Mouse (Mus musculus) inflammation-experienced regulatory T-cells, adult 6 months (primary cell): ENCODE measurements at regions not wholly inside any gene's neighbourhood (a gene's known extent, or its start where the extent isn't known, plus 50 kb on each side); places are given as distances from the start of the nearest gene placed in this dataset.
"Not testable (repeated sequence)": the region's sequence is repeated elsewhere in the genome, so short reads cannot be mapped to it uniquely, and the experiment has no call there.

Experiments
- ATAC-seq: one replicate; pipeline ENCODE4 v1.8.0; 2017

DNA sequence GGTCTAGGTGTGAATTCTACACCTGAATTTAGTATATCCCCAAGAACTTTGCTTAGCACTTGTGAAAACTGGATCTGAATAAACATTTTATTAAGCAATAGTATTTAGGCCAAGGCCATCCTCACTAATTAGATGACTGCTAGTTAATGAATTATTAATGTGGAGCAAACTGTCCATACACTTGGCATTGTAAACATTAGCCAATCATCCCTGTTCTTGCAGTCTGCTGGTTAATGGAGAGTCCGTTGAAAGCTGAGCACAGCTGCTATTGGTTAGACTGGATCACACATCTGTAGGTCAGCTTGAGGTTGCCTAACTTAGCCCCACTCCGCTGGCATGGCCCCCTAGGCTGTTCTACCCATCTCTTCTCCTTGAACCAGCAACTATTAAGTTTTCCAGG, 826.2 kb upstream of the 4930452B06Rik start:
- ATAC-seq: no peak

DNA sequence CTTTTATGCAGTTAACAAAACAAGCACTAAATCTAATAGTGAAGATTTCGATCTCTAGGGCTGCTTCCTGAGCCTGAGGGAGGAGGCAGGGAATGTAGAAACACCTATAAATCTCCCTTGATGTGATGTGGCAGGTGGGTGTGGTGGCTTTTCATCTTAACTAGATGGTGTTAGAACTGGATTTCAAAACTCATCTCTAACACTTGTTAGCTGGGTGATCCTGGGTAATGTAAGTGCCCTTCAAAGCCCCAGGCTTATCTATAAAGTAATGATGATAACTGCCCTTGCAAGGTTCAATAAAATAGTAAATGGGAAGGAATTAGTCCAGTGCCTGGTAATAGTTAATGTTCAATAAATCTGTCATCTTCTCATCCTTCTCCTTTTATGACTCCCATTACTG, 822.5 kb upstream of the 4930452B06Rik start:
- ATAC-seq: no peak

DNA sequence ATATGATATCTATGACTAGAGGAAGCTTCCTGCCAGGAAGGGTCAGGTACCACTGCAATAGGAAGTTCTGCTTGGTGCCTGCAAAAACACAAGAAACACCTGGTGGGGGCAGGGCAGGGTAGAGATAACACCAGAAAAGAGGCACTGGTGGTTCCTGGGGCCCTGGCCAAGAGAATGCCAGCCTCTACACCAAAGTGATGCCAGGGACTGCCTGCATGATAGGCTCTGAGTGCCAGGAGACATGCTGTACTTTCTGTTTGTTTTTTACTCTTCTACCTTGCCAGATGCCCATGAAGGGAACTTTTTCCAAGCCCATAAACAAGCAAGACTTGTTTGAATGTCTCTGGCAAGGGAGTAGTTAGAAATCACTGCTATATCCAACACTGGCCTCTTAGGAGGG, 812.9 kb upstream of the 4930452B06Rik start:
- no peak for ATAC-seq

DNA sequence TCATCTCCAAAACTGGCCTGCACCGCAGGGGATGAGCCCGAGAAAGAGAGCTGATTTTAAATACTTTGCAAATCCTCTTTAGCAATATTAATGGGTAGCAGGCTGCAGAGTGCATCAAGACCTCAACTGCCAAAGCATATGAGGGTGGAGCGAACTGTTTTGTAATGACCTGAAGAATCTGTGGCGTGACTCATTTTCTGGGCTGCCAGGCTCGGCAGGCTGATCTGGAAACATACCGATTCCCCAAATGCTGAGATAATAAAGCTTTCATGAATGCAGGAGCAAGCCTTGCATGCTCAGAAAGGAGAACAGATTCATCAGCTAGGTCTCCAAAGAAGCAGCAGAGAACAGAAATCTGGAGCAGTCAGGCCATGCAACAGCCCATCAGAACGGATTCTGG, 809.1 kb upstream of the 4930452B06Rik start:
- no peak for ATAC-seq

DNA sequence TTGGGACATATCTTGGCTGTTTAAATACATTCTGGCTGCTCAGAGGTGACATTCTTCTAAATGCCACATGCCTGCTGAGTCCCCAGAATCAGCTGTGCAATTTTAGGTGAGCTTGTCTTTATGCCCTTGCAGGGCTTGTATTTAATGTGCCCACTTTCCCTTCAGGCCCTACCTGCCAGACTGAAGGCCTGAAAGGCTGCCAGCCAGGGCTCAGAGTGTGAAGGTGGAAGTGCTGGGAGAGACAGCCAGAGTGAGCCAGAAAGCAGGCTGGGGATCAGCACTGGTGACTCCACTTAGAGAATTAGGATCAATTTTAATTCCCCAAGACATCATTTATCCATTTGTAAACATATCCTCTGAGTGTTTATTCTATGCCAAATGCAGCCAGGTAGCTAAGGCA, 803.6 kb upstream of the 4930452B06Rik start:
- ATAC-seq: no peak

DNA sequence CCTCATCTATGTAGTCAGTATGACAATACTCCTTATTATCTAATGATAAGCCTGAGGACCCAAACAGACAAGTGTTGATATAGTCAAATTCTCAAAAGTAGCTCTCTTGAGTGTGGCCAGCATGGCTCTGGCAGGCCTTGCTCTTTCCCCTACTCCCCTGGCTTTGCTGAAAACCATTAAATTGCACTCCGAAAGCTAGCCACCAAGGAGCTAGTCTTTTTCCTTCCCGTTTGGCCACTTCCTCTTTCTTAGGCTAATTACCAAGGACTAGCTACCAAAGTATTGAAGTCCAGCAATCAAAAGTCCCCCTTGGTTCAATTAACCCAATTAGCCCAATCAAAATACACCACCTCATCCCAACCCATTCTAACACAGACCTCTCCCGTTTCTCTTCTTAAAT, 802.6 kb upstream of the 4930452B06Rik start:
- no peak for ATAC-seq

DNA sequence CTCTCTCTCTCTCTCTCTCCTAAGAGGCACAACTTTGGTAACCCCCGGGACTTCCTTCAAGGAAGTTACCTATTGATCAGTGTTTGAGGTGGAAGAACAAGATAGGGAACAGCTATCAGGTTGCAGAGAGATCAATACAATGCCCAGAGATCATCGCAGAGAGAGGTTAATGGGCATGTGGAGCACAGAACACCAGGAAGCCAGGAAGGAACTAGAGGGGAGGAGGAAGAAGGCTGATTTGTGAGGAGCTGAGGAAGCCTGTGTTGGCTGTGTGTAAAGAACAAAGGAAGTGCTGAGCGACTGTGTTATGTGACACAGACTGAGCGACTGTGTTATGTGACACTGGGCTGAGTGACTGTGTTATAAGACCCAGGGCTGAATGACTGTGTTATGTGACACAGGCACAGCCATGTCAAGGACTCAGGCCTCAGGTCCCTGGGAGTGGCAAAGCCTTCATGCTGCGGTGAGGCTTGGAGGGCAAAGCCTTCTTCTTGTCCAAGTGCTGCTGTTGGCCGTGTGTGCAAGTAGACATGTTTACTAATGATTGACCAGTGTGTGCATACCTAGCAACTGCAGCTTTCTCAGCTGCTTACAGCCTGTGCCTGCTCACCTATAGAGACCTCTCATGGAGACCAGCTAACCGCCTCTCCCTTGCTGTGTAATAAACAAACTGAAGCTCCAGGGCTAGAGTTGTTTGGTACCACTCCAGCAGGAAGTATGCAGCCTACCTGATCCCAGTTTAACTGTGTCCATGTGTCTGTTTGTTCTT, 801.8 kb upstream of the 4930452B06Rik start:
- ATAC-seq: no peak

DNA sequence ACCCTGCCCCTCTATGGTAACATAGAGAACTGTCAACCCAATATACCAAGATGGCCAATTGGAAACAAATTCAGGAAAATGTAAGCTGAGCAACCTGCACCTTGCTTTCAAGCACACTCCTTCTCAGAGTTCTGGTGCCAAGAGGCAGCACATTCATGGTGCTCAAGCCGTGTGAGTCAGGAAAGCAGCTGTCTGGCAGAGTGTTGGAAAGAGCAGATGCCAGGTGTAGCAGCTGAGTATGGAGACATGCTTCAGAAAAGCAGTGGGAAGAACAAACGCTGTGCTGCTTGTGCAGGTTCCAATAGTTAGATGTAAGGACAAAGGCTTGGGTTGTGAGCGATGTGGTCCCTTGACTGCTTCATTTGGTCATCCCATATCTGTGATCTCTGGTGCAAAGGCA, 794.0 kb upstream of the 4930452B06Rik start:
- no peak for ATAC-seq

DNA sequence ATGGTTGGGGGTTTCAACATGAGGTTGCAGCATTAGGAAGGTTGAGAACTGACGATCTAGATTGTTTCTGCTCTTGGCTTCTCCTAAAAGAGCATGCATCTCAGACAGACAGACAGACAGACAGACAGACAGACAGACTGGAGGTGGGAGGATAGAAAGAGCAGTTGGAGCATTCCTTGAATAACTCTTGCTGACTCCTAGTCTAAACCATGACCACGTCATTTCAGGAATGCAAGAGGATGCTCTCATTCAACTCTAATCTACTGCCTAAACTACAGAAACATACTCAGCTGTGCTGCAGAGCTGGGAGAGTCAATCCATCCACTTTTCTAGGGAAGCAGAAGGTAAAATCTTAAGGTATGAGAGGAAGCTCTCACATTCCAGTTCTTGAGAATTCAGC, 792.8 kb upstream of the 4930452B06Rik start:
- ATAC-seq: no peak

DNA sequence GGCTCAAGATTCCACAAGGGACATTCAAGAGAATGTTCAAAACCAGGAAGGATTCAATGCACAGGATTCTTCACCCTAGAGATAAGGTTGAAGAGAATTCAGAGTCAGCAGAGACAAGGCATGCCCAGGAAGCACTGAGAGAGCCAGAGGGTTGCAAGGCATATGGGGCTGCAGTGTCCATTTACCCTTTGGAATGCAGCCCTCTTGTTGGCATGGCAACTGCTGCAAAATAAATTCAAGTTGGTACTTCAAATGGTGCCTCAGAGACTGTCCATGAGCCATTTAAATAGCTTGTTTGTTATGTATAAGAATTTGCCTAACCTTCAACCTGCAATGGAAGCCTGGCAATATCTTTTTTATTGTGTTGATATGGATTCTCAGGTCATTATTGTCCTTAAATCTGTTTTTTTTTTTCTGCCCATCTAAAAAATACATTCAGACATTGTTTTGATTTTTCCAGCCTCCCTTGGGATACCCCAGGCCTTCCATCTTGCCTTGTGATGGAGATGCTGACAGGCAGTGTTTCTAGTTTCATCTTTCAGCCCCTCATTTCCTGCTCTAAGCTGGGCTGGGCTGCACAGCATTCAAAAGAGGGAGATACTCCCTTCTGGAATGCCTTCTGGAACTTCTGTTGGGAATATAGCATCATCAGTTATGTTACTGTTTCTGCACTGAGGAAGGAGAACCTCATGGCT, 791.9 kb upstream of the 4930452B06Rik start:
- no peak for ATAC-seq

DNA sequence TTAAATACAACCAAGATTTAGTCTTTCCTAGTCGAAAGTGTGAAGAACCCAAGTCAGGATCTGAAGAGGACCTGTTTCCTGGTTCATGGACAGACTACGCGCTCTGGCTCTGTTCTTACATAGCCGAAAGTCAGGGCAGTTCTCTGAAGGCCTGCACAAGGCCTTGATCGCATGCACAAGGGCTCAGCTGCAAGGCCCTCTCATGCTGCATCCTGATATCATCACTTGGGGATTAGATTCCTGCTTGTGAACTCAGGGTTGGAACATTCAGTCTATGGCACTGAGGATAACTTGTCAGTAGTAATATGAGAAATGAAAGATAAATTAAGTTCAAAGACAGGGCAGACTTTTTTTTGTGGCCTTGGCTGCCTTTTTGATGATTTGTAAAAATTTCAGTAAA, 789.9 kb upstream of the 4930452B06Rik start:
- no peak for ATAC-seq

DNA sequence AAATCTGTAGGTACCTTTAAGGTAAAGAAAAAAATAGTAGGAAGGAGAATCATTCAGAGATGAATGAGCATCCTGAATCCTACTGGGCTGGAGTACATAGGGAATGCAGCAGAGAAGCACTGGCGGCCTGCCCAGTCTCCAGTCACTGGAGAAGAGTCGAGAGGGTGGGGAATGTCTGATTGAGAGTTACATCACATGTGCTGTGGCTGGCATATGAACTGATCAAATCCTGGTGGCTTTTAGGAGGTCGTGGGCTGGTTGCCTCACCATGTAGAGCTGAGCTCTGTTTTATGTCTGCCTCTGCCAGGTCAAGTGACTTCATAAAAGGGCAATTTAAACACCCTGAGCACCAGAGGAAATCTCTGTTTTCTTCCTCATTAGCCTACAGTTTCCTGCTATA, 783.9 kb upstream of the 4930452B06Rik start:
- no peak for ATAC-seq

DNA sequence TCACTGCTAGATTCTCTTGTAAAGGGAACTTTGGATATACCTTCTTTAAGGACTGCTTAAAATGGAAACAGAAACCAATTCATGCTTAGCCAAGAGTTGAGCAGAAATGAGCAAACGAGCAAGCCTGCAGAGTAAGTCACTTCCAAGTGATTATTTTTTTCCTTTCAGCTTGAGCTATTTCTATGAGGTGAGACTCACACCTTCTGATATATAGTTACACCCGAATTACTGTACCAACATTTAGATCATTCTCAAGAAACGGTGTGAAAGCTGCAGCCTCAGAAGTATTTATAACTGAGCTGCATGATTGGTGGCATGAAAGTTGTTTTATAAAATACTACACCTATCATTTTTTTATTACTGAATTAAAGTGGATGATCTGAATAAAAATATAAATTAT, 771.9 kb upstream of the 4930452B06Rik start:
- no peak for ATAC-seq

DNA sequence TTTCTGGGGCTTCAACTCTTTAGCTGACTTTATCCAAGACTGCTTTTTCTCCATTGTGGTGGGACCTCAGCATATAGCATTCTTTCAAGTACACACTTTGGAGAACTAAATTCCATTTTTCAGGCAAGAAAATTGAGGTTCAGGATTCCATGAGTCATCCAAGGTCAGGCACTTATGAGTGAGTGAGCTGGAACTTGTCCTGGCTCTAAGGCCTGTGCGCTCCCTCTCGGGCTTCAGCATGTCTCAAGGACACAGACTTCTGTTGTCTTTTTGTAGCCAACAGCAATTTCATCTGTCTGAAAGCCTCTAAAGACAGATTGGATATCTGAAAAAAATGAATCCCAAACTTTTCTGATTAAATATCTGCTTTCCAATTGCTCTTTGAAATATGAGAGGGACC, 769.1 kb upstream of the 4930452B06Rik start:
- no peak for ATAC-seq

DNA sequence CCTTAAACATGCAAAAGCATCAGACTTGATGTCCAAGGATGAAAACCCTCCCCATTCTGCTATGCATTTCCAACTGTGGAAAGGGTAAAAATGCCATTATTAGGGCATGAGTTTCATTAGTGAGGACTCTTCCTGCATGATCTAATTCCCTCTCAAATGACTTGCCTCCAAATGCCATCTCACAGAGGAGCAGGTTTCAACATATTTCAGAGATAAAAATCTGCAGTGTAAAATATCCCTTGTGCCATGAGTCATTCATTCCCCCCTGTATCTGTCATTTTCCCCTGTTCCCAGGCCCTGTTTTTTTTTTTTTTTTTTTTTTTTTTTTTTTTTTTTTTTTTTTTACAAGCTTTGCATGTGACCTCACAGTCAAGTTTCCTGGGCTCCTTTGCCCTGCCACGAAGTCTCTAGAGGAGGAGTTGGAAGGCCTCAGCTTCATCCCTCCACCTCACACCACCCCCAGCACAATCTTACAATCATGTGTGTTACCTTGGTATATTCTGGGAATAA, 767.1 kb upstream of the 4930452B06Rik start:
- ATAC-seq: no peak

DNA sequence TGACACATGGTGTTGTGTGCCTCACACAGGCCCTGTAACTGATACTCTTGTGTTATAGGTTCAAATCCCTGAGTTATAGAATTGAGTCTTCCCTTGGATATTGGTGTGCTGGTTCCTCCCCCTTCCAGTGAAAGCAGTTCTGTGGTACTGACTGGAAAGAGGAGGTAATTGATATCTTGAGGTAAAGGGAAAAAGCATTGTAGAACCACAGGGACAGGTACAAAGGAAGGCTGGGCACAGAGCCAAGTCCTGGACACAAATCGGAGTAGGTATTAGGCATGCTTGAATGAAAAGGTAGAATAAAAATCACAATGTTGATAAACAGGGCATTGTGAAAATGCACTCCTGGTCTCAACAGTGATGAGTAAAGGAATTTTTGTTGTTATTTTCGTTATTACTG, 765.8 kb upstream of the 4930452B06Rik start:
- ATAC-seq: no peak

DNA sequence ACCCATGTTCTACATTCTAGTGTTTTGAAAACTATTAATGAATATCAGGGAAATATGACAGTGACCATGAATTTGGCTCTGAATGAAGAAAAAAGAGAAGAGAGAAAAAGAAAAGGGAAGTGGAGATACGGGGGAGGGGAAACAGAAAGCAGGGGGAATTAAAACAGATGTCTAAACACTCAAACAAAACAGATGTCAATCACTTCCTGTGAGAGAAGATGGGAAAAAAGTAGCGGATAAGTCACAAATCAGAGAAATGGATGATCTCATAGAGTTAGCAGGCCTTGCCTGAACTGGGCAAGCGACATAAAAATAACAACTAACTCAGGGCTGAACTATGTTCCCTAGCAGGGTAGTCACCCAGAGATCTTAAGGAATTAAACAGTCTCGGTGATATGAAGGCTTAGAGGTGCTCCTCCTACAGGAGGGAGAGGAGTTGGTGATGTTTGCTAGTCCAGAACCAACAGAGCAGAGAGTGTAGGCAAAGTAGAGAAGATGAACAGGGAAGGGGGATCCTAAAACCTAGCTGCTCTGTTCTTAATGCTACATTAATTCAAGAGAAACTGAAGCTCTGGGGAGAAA, 745.9 kb upstream of the 4930452B06Rik start:
- ATAC-seq: no peak

DNA sequence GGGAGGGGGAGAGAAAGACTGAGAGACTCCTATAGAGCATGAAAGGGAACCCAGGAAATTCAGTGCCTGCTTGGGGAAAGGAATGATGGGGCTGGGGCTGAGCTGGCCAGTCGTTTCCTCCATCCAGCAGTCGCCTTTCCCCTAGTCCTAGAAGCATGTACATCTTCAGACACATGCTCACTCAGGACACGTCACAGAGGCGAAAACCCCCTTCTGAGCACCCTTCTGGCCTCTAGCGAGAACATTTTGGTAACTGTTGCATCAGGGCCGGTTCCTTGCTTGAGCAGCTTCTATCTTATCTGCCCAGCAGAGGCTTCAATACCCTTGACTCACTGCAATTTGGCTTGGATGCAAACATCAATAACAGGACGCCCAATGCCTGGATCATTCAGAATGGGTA, 737.6 kb upstream of the 4930452B06Rik start:
- no peak for ATAC-seq

DNA sequence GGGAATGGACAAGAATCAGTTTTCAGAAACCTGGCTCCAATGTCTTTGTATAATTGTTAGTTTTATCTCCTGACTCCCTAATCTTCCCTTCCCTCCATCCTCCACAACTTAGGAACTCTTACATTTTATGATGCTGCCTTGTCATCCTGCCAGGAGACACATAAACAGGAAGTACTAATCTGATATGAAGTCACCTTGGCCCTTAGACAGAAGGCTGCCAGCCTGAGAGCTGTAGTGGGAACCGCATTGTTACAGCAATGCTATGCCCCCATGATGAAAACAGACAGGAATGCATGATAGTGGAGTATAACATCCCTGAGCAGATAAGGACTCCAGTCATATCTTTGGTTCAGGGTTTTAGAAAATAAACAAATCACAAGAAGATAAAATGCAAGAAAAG, 734.8 kb upstream of the 4930452B06Rik start:
- ATAC-seq: no peak

DNA sequence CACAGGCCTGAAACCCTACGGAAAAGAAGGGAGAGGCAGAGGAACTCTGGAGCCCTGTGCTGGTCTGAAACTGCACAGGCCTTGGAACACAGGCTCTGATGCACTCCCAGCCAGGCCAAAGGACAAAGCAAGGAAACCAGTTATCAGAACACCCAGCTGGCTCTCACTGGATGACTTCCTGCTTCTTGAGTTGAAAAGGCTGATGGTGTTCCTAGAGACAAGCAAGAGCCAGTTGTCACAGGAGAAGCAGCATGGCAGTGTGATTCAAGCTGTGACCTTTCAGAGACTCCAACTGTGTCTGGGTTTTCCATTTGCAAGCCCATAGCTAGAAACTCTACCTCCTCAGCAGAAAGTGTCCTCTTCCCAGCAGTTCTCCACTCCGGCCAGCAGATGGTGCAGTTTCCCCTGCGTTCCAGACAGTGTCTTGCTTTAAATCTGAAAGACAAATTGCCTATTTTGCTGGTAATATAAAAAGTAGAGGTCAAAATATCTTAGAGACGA, 727.3 kb upstream of the 4930452B06Rik start:
- ATAC-seq: peak; percentile 48

DNA sequence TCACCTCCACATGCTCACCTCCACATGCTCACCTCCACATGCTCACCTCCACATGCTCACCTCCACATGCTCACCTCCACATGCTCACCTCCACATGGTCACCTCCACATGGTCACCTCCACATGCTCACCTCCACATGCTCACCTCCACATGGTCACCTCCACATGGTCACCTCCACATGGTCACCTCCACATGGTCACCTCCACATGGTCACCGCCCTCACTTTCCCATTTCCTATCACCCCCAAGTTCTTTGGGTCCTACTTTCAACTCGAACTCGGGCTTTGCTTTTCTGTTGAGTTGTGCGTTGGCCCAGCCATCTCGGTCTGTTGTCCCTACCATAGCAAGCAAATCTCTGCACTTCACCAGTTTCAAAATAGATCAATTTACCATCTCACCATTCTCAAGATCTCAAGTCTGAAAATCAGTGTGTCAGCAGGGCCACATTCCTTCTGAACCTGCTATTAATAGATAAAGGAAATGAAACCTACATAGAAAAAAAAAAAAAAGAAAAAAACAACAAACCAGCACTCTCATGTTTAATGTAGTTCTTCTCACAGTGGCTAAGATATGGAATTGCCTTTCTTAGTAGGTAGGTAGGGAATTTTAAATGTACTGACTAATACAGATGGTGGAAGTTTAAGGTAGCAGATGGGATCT, 724.0 kb upstream of the 4930452B06Rik start:
- ATAC-seq: not testable (repeated sequence)

DNA sequence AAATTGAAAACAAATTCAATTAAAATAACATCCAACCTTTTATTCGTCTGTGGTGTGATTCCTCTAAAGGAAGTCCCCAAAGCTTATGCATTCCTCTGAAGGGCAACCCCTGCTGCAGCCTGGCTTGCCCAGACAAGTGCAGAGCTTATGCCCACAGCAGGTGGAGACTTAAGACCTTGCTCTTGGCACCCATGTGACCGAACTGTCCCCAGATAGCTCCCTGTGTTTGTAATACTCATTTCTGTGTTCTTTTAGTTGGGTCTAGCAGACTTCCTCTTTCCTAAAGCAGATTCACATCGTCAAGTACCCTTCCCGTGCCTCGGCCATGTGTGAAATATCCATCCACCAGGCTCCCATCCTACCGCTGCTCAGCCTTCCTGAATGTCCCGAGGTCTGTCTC, 723.1 kb upstream of the 4930452B06Rik start:
- no peak for ATAC-seq
